Mouse (Mus musculus) c-Kit-positive CD71-positive TER-119-negative erythroid progenitor cells, embryonic 14.5 days (primary cell): ENCODE data around the gene Ninj2.

Experiments used
- DNase-seq: peaks from one replicate; pipeline ENCODE4 v3.0.0-alpha.2; 2013; ENCODE audit warnings: low read depth

Gene Ninj2

GRCm38 (mm10) chr6:120145439-120145838 is 52.3 kb downstream of the Ninj2 start:
- no peak for DNase-seq

DNA sequence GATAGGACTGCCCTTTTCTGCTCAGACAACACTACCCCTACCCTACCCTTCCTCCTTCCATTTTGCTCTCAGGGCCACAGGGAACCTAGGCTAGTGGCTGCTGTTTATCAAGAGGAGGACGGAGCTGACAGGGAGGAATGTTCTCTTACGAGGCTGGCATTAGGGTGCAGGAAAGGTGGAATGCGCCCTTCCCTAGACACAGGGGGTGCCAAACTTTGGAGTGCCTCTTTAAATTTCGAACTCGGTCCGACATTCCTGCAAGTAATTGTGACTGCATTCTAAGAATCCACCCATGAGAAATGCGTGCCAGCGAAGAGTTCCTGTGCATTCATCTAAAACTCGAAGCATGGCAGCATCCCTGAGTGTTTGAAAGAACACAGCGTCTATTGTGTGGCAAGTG is 53.5 kb downstream of the Ninj2 start:
- no peak for DNase-seq

DNA sequence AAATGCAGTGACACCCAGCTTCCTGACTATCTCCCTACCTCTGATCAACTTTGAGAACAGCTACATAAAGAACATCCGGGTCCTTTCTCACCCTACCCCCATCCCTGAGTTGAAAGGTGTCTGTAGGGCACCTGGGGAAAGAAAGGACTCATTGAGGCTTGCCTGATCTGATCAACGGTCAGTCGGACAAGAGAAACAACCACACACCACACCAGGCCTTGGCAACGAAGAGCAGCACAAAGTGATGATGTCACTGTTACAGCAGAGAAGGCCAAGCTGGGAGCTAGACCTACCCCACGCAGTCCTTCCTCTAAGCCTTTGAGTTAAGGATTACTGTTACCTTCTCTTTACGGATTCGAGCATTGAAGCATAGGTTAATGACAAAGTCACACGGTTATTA is 54.3 kb downstream of the Ninj2 start:
- no peak for DNase-seq

DNA sequence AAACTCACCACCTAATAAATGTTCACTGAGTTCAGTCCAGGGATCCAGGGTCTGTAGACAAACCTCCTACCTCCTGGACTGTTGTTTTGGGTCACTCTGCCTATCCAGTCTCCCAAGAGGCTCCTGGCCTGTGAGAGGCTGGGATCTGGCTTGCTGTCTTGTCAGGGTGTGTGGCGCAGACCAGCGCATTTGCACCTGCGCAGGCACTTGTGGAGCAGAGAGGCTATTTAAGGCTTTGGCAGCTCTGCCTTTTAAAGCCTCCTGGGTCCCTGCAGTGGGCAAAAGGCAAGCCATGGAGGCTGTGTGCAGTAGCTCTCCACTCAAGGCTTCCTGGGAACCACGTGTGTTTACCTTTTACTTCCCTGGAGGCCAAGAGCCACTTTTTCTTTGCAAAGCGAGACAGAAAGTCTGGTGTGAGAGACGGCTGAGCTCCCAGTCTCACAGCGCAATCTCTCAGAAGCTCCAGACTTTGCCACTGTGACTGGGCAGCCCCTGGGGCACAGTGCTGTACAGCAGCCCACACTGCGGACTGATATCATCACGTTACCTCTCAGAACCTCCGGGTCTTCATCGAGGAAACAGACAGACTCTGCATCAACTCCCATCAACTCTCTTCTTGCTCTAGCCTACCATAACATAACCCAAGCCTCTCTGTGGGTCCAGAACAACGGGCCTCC is 55.7 kb downstream of the Ninj2 start:
- no peak for DNase-seq

DNA sequence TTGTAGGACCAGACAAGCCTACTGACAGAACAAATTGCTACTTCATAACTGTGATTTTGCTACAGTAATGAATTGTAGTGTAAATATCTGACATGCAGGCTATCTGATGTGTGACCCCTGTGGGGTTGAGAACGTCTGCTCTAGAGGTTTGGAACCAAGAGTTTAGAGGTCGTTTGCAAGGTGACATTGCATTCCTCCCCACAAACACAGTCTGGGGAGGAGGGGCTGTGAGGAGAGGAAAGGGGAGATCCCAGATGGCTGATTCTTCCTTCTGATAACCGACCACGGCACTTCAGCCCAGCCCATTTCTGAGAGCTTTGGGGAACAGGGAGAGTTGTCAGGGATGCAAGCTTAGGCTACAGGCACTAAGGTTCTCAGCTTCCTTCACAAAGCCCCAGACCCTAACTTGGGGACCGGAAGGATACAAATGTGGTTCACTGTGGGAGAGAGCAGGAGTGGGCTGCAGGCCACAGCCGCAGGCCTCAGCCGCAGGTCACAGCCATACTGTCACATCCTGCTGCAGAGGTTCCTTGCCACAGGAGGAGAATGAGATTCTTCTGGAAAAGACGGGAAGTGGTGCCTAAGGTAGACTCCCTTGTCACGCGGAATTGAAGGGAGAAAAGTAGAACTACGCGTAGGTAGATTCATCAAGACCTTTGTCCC is 56.4 kb downstream of the Ninj2 start:
- no peak for DNase-seq

- DNase-seq = no peak
Measured at GRCm38 (mm10) chr6:120150206-120150605, 57.1 kb downstream of the Ninj2 start.

DNA sequence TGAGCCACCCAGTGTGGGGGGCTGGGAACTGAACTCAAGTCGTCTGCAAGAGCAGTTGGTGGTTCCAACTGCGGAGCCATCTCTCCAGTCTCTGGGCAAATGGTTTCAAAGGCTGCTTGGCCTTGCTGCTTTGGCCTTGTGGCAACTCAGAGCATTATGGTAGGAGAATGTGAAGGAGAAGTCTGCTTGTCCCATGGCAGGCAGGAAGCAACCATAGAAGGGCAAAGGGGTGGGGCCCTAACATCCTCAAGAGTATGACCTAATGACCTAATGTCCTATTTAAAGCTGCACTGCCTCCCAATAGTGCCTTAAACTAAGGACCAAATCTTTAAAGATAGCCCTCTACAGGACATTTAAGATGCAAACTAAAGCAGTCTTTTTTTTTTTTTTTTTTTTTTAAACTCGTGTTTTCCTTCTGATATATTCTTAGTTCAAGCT is 58.5 kb downstream of the Ninj2 start:
- no peak for DNase-seq

DNA sequence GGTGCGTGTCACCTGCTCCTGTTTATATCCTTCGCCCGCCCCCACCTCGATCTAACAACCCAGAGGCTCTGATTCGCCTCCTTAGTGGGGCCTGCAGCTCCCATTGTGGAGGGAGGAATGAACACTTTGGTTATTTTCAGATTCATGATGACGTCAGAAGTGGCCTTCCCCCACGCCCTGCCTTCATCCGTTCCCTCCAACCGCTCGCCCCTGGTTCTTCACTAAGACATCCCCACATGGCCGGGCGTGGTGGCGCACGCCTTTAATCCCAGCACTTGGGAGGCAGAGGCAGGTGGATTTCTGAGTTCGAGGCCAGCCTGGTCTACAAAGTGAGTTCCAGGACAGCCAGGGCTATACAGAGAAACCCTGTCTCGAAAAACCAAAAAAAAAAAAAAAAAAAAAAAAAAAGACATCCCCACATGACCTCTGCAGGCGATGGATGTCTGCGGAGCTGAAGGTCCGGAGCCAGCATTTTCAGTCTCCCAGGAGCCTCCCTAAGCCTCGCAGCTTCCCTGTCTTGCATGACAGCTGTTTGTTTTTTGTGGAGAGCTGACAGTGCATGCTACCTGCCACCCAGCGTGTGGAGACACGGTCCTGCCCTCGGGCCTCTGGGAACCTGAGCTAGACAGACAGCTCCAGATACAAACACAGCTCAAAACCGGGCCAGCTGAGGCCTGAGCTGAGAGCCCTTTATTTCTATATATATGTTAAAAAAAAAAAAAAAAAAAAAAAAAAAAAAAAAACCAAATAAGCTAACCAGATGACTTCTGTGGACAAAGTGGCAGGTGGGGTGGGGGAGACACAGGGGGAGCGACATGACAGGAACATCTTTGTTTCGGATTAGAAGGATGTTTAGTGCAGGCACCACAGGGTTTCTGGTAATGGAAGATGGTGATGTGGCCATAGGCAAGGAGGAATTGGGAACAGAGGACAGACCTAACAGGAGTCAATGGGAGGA is 59.9 kb downstream of the Ninj2 start:
- DNase-seq = no peak

DNA sequence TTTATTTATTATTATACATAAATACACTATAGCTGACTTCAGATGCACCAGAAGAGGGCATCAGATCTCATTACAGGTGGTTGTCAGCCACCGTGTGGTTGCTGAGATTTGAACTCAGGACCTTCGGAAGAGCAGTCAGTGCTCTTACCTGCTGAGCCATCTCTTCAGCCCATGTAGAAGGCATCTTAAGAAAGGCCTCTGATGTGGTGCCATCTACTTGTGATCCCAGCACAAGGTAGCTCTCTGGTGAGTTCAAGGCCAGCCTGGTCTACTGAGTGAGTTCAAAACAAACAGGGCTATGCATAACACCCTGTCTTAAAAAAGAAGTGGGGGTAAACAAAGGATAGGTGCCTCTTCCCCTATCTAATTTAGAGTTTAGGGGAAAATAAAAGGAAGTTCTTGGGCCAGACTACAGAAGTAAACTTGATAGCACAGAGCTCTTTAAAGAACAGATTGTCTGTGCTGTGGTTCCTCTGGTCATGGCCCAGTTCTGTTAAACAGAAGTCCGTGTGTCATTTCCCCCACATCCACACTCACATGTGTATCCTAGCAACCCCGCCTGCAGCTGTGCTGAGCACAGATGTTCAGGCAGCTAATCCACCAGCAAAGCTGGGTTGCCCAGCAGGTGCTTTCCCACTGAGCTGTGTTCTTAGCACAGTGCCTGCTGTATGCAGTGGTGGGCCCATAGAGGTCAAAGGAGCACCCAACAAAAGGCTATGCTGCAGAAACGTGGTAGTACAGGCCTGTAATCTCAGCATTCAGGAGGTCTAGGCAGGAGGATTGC is 61.6 kb downstream of the Ninj2 start:
- no peak for DNase-seq

DNA sequence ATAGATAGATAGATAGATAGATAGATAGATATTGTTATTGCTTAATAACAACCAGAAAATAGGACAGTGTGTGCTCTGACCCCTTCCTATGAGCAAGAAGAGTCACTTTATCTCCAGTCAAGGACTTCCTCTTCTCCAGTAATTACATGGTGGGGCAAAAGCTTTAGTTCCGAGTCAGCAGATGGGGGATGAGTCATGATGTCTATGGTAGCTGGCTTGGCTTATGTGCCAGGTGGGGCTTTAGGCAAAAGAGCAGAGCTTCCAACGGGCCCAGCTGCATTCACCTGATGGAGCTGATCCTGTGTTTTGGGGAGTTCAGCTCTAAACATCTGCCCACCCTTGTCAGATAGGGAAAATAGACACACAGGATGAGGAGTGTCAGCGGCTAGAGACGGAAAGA is 62.4 kb downstream of the Ninj2 start:
- no peak for DNase-seq

GRCm38 (mm10) chr6:120157479-120157878 is 64.3 kb downstream of the Ninj2 start:
- DNase-seq = no peak

GRCm38 (mm10) chr6:120159133-120159901 is 66.2 kb downstream of the Ninj2 start:
- DNase-seq = no peak

GRCm38 (mm10) chr6:120162928-120163327 is 69.8 kb downstream of the Ninj2 start:
- no peak for DNase-seq

DNA sequence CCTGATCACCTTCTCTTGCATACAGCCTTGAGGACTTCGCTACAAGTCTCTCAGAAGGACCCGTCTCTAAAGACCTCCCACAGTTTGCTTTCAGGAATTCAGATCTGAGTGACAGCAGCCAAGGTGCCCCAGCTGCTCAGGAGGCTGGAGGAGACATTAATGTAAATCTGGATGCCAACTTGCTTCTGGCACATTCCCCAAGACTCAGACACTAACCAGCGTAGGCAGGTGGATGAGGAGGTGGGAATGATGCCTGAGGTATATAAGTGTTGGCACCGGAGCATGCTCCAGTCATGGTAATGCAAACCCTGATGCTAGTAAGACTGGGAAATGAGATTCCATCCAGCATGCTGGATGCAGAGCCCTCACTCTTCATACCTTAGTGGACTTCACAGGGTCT is 71.6 kb downstream of the Ninj2 start:
- no peak for DNase-seq

GRCm38 (mm10) chr6:120167574-120167973 is 74.4 kb downstream of the Ninj2 start:
- DNase-seq = no peak

DNA sequence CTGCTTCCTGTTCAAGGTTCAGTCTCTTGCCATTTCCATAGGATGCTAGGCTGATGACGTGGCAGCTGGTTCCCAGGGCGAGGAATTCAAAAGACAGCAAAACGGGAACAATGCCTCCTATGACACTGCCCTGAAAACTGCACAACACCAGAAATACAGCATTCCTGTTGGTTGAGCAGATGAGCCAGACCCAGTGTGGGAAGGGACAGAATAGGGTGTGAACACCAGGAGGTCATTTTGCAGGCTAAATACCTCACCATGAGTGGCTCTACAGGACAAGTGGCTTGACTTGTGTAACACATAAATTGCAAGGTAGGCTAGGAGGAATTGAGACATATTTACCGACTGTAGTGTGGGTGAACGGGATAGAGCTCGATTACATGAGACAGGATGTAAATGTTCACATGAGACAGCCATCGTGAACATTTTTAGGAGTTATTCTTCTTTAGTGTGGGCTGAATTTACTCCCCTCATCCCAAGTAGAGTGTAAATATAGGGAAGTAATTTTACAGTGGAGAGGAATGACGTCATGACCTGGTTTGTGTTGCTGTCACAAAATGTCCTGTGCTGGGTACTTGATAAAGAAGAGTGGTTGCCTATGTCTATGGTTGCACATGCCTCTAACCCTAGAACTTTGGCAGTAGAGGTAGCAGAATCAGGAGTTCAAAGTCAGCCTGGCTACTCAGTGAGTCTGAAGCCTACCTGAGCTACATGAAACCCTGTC is 79.3 kb downstream of the Ninj2 start:
- DNase-seq = no peak

DNA sequence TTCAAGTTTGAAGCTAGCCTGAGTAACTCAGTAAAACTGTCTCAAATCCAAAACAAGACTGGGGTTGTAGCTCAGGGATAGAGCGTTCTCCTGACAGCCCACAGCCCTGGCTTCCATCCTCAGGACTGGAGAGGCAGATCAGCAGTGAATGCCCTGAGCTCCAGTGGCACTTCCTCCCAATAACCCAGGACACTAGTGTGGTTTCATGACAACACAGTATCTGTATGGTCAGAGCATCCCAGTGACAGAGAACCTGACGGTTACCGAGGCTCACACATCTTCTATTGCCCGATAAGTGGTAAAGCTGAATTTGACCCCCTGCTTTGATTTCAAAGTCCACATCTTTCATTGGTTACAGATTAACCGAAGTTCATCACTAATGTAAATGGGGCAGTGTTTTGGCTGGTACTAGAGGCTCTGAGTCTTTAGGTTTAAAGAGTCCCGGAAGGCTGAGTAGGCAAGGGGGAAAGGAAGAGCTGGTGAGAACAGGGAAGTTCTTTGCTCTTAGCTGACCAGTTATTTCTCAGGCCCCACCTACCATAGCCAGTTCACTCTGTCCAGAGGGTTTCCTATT is 81.0 kb downstream of the Ninj2 start:
- DNase-seq = no peak

DNA sequence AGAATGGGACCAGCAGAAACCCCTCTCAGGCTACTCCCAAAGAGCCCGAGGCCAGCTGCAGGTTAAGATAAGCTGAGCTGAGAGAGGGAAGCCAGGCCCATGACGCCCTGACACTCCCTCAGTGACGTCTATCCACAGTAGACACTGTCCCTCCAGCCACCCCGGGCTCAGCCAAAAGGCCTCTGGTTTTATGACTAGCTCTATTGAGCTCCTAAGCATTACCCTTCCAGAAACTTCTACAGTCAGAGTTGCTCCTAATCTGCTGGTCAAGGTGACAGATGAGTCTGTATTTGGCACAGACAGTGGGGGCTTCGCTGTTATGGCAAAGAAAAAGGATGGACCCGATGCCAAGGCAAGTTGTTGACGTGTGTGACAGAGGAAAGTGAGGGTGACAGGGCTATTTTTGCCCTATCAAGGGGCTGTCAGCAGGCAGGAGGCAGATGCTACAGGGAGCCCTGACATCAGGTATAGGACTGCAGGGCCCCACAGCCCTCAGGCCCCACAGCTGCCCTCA is 81.5 kb downstream of the Ninj2 start:
- DNase-seq = peak; percentile 85

- DNase-seq = no peak
Measured at GRCm38 (mm10) chr6:120175650-120176049, 82.5 kb downstream of the Ninj2 start.
